ENCODE assay signal across 8 mouse cellular contexts in the genomic region with DNA sequence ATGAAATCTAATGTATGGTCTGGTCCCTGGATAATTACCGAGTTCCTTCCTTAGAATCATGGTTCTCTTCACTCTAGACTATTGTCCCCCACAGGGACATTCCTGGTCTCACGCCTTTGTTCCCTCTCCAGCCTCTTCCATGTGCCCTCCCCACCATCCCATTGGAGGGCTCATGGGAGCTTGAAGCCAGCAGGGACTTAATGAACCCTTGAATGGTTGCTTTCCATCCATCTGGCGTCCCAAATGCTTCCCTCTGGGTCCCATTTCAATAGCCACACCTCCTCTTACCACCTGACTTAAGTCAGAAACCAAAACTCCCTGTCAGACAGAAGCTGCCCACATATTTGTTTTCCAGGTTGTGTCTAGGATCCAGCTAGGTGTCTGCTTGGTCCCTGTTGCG. TPM values are rescaled to one million over a fixed set of nuclear protein-coding genes. Genes with fewer than 3 reads are reported as not detected.
A peak's percentile ranks its signal among the peaks of the same experiment; 100 is the strongest.
DNase-seq lines count a peak whose midpoint lies in the region; ATAC-seq lines count a peak whose summit lies in the region.

No protein-coding gene starts in this region.

- peaks cover 10% of the 10 kb centered on the region; the same call in 1 of the 2 replicates for H3K36me3 ChIP-seq in forebrain, embryonic 13.5 days (ENCODE audit: poor library complexity, severe bottlenecking)
- no peaks in the 10 kb centered on the region for H3K36me3 ChIP-seq in forebrain, embryonic 16.5 days (ENCODE audit: control insufficient read depth, insufficient read depth)
- H3K36me3 ChIP-seq in liver, embryonic 11.5 days (ENCODE audit: control insufficient read depth, insufficient read depth, low read length), result peaks cover 6% of the 10 kb centered on the region; the same call in 1 of the 2 replicates
- 0 out of 2 replicates have a peak, but pooled peaks cover 18% of the 10 kb centered on the region for H3K36me3 ChIP-seq in hindbrain, embryonic 12.5 days
- peaks cover 6% of the 10 kb centered on the region; the same call in 1 of the 2 replicates for H3K36me3 ChIP-seq in midbrain, embryonic 14.5 days (ENCODE audit: control insufficient read depth, insufficient read depth, low read length)

- H3K27me3 ChIP-seq in forebrain, embryonic 13.5 days, result no peaks in the 10 kb centered on the region
- no peaks in the 10 kb centered on the region for H3K27me3 ChIP-seq in forebrain, embryonic 16.5 days (replicated peaks; ENCODE audit: control insufficient read depth, insufficient read depth, low read length)
- H3K27me3 ChIP-seq in liver, embryonic 11.5 days (replicated peaks; ENCODE audit: control insufficient read depth, insufficient read depth, low read length), result no peaks in the 10 kb centered on the region
- H3K27me3 ChIP-seq in hindbrain, embryonic 12.5 days, result no peaks in the 10 kb centered on the region
- no peaks in the 10 kb centered on the region for H3K27me3 ChIP-seq in midbrain, embryonic 14.5 days (ENCODE audit: control insufficient read depth, insufficient read depth, low read length)

- H3K4me2 ChIP-seq in forebrain, embryonic 13.5 days, result no peak overlapping the region
- H3K4me2 ChIP-seq in forebrain, embryonic 16.5 days (ENCODE audit: low read length), result no peak overlapping the region
- H3K4me2 ChIP-seq in liver, embryonic 11.5 days, result no peak overlapping the region
- no peak overlapping the region for H3K4me2 ChIP-seq in hindbrain, embryonic 12.5 days (replicated peaks)
- H3K4me2 ChIP-seq in midbrain, embryonic 14.5 days (ENCODE audit: low read length), result no peak overlapping the region

- ATAC-seq in forebrain, embryonic 13.5 days, result peak; percentile 11
- no peak; the same call in none of the 2 replicates for ATAC-seq in forebrain, embryonic 16.5 days
- peak; percentile 16; the same call in 1 of the 2 replicates for ATAC-seq in liver, embryonic 11.5 days (replicated peaks; ENCODE audit: low FRiP score)
- peak; percentile 39; the same call in 1 of the 2 replicates for ATAC-seq in hindbrain, embryonic 12.5 days (ENCODE audit: low FRiP score)
- peak; percentile 44; the same call in 1 of the 2 replicates for ATAC-seq in midbrain, embryonic 14.5 days (ENCODE audit: low FRiP score, low TSS enrichment)

- 57% methylated on average over 4 of the region's 4 CpGs for WGBS in forebrain, embryonic 13.5 days
- WGBS in forebrain, embryonic 16.5 days, result 40% methylated on average over 4 of the region's 4 CpGs
- WGBS in liver, embryonic 11.5 days, result 50% methylated on average over 4 of the region's 4 CpGs
- WGBS in hindbrain, embryonic 12.5 days, result 43% methylated on average over 4 of the region's 4 CpGs
- WGBS in midbrain, embryonic 14.5 days, result 48% methylated on average over 4 of the region's 4 CpGs

- H3K9me3 ChIP-seq in forebrain, embryonic 13.5 days (replicated peaks), result no peaks in the 10 kb centered on the region
- H3K9me3 ChIP-seq in forebrain, embryonic 16.5 days (ENCODE audit: control insufficient read depth, low read length), result no peaks in the 10 kb centered on the region
- H3K9me3 ChIP-seq in liver, embryonic 11.5 days (ENCODE audit: control insufficient read depth, low read length), result no peaks in the 10 kb centered on the region
- no peaks in the 10 kb centered on the region for H3K9me3 ChIP-seq in hindbrain, embryonic 12.5 days (replicated peaks)
- no peaks in the 10 kb centered on the region for H3K9me3 ChIP-seq in midbrain, embryonic 14.5 days (ENCODE audit: control insufficient read depth, low read length)

- H3K9ac ChIP-seq in forebrain, embryonic 13.5 days, result no peak overlapping the region
- H3K9ac ChIP-seq in forebrain, embryonic 16.5 days (replicated peaks; ENCODE audit: low read depth, low read length), result no peak overlapping the region
- H3K9ac ChIP-seq in liver, embryonic 11.5 days (ENCODE audit: low read depth, low read length), result no peak overlapping the region
- H3K9ac ChIP-seq in hindbrain, embryonic 12.5 days, result no peak overlapping the region
- no peak overlapping the region for H3K9ac ChIP-seq in midbrain, embryonic 14.5 days (replicated peaks; ENCODE audit: low read length)

- peaks cover 39% of the 10 kb centered on the region for H3K4me1 ChIP-seq in forebrain, embryonic 13.5 days
- peaks cover 26% of the 10 kb centered on the region for H3K4me1 ChIP-seq in forebrain, embryonic 16.5 days (replicated peaks; ENCODE audit: control insufficient read depth, insufficient read depth, low read length)
- H3K4me1 ChIP-seq in liver, embryonic 11.5 days (replicated peaks; ENCODE audit: control insufficient read depth, insufficient read depth, low read length), result peaks cover 16% of the 10 kb centered on the region
- peaks cover 27% of the 10 kb centered on the region for H3K4me1 ChIP-seq in hindbrain, embryonic 12.5 days
- H3K4me1 ChIP-seq in midbrain, embryonic 14.5 days (ENCODE audit: control insufficient read depth, insufficient read depth, low read length), result peaks cover 10% of the 10 kb centered on the region

- no peak overlapping the region for H3K27ac ChIP-seq in forebrain, embryonic 13.5 days
- H3K27ac ChIP-seq in forebrain, embryonic 16.5 days (ENCODE audit: low read length), result no peak overlapping the region
- no peak overlapping the region for H3K27ac ChIP-seq in liver, embryonic 11.5 days (ENCODE audit: low read depth, low read length)
- H3K27ac ChIP-seq in hindbrain, embryonic 12.5 days, result no peak overlapping the region
- H3K27ac ChIP-seq in midbrain, embryonic 14.5 days (replicated peaks; ENCODE audit: low read depth, low read length), result no peak overlapping the region

- H3K4me3 ChIP-seq in forebrain, embryonic 13.5 days, result no peak overlapping the region
- H3K4me3 ChIP-seq in forebrain, embryonic 16.5 days (replicated peaks; ENCODE audit: low read length), result no peak overlapping the region
- no peak overlapping the region for H3K4me3 ChIP-seq in liver, embryonic 11.5 days (ENCODE audit: low read depth, low read length)
- H3K4me3 ChIP-seq in hindbrain, embryonic 12.5 days, result no peak overlapping the region
- no peak overlapping the region for H3K4me3 ChIP-seq in midbrain, embryonic 14.5 days (replicated peaks; ENCODE audit: low read depth, low read length)

- no peak for DNase-seq in liver, embryonic 11.5 days (ENCODE audit: low spot score)
- DNase-seq in liver, result no peak
- no peak for DNase-seq in midbrain, embryonic 14.5 days
- DNase-seq in adrenal gland, postnatal 25 days, result no peak
- DNase-seq in right cerebral cortex, postnatal 25 days, result no peak

RNA-seq across cellular contexts. Expression of a gene that starts 30.4 kb away (rescaled TPM):
- 6.6 and 7.3 TPM in 2 replicates for polyA plus RNA-seq in forebrain, embryonic 13.5 days (2015; fragmentation: Nextera tagmentation; extraction: Ambion mirVana)
- polyA plus RNA-seq in forebrain, embryonic 16.5 days (2015; fragmentation: Nextera tagmentation; extraction: Ambion mirVana), result 4.5 and 5.2 TPM in 2 replicates
- 10.2 and 11.3 TPM in 2 replicates for polyA plus RNA-seq in liver, embryonic 11.5 days (2014; fragmentation: Nextera tagmentation; extraction: Ambion mirVana)
- 4.0 and 4.3 TPM in 2 replicates for polyA plus RNA-seq in hindbrain, embryonic 12.5 days (2016; fragmentation: Nextera tagmentation; extraction: Ambion mirVana)
- 2.8 and 3.4 TPM in 2 replicates for polyA plus RNA-seq in midbrain, embryonic 14.5 days (2014; fragmentation: Nextera tagmentation; extraction: Ambion mirVana)
- 2.8 and 3.6 TPM in 2 replicates for total RNA-seq in adrenal gland, postnatal 25 days (2021)
